Mouse (Mus musculus) MEL (cell line): ENCODE data around the gene Hps1. TPM values are rescaled to one million over a fixed set of nuclear protein-coding genes. Genes with fewer than 3 reads are reported as not detected.

ENCODE experiments used
- DNase-seq: peaks from one replicate; pipeline ENCODE4 v3.0.0; 2011; ENCODE audit warnings: low read depth, low spot score
- H3K27ac ChIP-seq: 2 replicates; pipeline ENCODE4 v1.5.1; 2012; ENCODE audit warnings: low read depth, mild to moderate bottlenecking, control low read depth, low read length, moderate library complexity; ENCODE audit not compliant: control insufficient read depth
- H3K27me3 ChIP-seq, 2 experiments: fragments of 150-350 bp in 1 of 2; sonication (generic) in 1 of 2; 2 replicates each; pipeline ENCODE4 v1.6.1; 2012; ENCODE audit warnings: low read length in 2 of 2, mild to moderate bottlenecking in 2 of 2, improper control_type of control experiment in 1 of 2, moderate library complexity in 1 of 2; ENCODE audit not compliant: insufficient read depth in 2 of 2, control insufficient read depth in 1 of 2
- H3K36me3 ChIP-seq, 2 experiments: 2 replicates each; pipeline ENCODE4 v1.6.1; 2012 to 2014; ENCODE audit warnings: low read length in 2 of 2, improper control_type of control experiment in 1 of 2, inconsistent platforms in 1 of 2, mild to moderate bottlenecking in 1 of 2; ENCODE audit not compliant: insufficient read depth in 2 of 2, control insufficient read depth in 1 of 2
- H3K4me1 ChIP-seq, 2 experiments: fragments of 150-350 bp in 1 of 2; sonication (generic) in 1 of 2; 2 replicates each; pipeline ENCODE4 v1.6.1; 2012; ENCODE audit warnings: low read length in 2 of 2, improper control_type of control experiment in 1 of 2, mild to moderate bottlenecking in 1 of 2; ENCODE audit not compliant: insufficient read depth in 2 of 2, control insufficient read depth in 1 of 2
- H3K4me3 ChIP-seq, 2 experiments: fragments of 150-350 bp in 1 of 2; sonication (generic) in 1 of 2; 2 replicates each; pipeline ENCODE4 v1.5.1; 2012; ENCODE audit warnings: low read depth in 2 of 2, low read length in 2 of 2, mild to moderate bottlenecking in 2 of 2, moderate library complexity in 2 of 2, control low read depth in 1 of 2, improper control_type of control experiment in 1 of 2; ENCODE audit not compliant: control insufficient read depth in 1 of 2, insufficient read depth in 1 of 2
- H3K79me2 ChIP-seq: 2 replicates; pipeline ENCODE4 v1.6.1; 2012; ENCODE audit warnings: mild to moderate bottlenecking, low read length, moderate library complexity; ENCODE audit not compliant: control insufficient read depth, poor library complexity, insufficient read depth
- H3K9ac ChIP-seq: 2 replicates; pipeline ENCODE4 v1.6.1; 2012; ENCODE audit warnings: low read depth, mild to moderate bottlenecking, control low read depth, low read length, moderate library complexity; ENCODE audit not compliant: control insufficient read depth, poor library complexity, severe bottlenecking
- H3K9me3 ChIP-seq: fragments of 150-350 bp; sonication (generic); replicated peaks from 2 replicates; pipeline ENCODE4 v1.6.1; 2012; ENCODE audit warnings: mild to moderate bottlenecking, low read length, improper control_type of control experiment, moderate library complexity; ENCODE audit not compliant: insufficient read depth
- CTCF ChIP-seq, 3 experiments: IDR thresholded peaks in 2 of 3; conservative IDR thresholded peaks in 1 of 3; 2 replicates each; pipeline ENCODE4 v1.5.1; 2011 to 2012; ENCODE audit warnings: low read length in 3 of 3, low read depth in 2 of 3, mild to moderate bottlenecking in 2 of 3, improper control_type of control experiment in 1 of 3, inconsistent platforms in 1 of 3, mixed read lengths in 1 of 3, moderate library complexity in 1 of 3; ENCODE audit not compliant: control insufficient read depth in 1 of 3, insufficient read depth in 1 of 3, poor library complexity in 1 of 3, severe bottlenecking in 1 of 3
- ELF1 ChIP-seq: IDR thresholded peaks from 2 replicates; pipeline ENCODE4 v1.6.1; 2014; ENCODE audit warnings: low read depth, mild to moderate bottlenecking, inconsistent platforms, low read length, improper control_type of control experiment, moderate library complexity
- EP300 ChIP-seq, 2 experiments: IDR thresholded peaks; 2 replicates each; pipeline ENCODE4 v1.6.1; 2011; ENCODE audit warnings: improper control_type of control experiment in 2 of 2, low read length in 2 of 2, low read depth in 1 of 2, mild to moderate bottlenecking in 1 of 2
- GABPA ChIP-seq: IDR thresholded peaks from 2 replicates; pipeline ENCODE4 v1.6.1; 2012; ENCODE audit warnings: low read depth, mild to moderate bottlenecking, inconsistent platforms, low read length, improper control_type of control experiment, moderate library complexity
- GATA1 ChIP-seq: IDR thresholded peaks from 2 replicates; pipeline ENCODE4 v1.6.1; 2011; ENCODE audit warnings: low read depth, low read length, improper control_type of control experiment
- HCFC1 ChIP-seq: IDR thresholded peaks from 2 replicates; pipeline ENCODE4 v1.6.1; 2012; ENCODE audit warnings: low read depth, mild to moderate bottlenecking, inconsistent platforms, low read length, improper control_type of control experiment, moderate library complexity
- MAFK ChIP-seq: IDR thresholded peaks from 2 replicates; pipeline ENCODE4 v1.6.1; 2011; ENCODE audit warnings: low read depth, mild to moderate bottlenecking, low read length, improper control_type of control experiment, borderline replicate concordance
- MAZ ChIP-seq: IDR thresholded peaks from 2 replicates; pipeline ENCODE4 v1.6.1; 2012; ENCODE audit warnings: low read depth, mild to moderate bottlenecking, inconsistent platforms, low read length, improper control_type of control experiment
- MEF2A ChIP-seq: IDR thresholded peaks from 2 replicates; pipeline ENCODE4 v1.6.1; 2014; ENCODE audit warnings: low read depth, mild to moderate bottlenecking, inconsistent platforms, low read length, improper control_type of control experiment; ENCODE audit not compliant: poor library complexity, insufficient replicate concordance, severe bottlenecking; ENCODE audit errors: extremely low read depth
- MYC ChIP-seq: IDR thresholded peaks from 2 replicates; pipeline ENCODE4 v1.6.1; 2011; ENCODE audit warnings: low read depth, mild to moderate bottlenecking, low read length, improper control_type of control experiment, moderate library complexity
- NELFE ChIP-seq: IDR thresholded peaks from 2 replicates; pipeline ENCODE4 v1.6.1; 2011; ENCODE audit warnings: low read depth, low read length, improper control_type of control experiment
- NRF1 ChIP-seq: IDR thresholded peaks from 2 replicates; pipeline ENCODE4 v1.6.1; 2014; ENCODE audit warnings: low read depth, mild to moderate bottlenecking, inconsistent platforms, low read length, improper control_type of control experiment, moderate library complexity; ENCODE audit not compliant: poor library complexity, insufficient read depth, severe bottlenecking
- POLR2A ChIP-seq, 2 experiments: IDR thresholded peaks; 2 replicates each; pipeline ENCODE4 v1.6.1; 2011 to 2012; ENCODE audit warnings: low read length in 2 of 2, mild to moderate bottlenecking in 2 of 2, control low read depth in 1 of 2, improper control_type of control experiment in 1 of 2, low read depth in 1 of 2, moderate library complexity in 1 of 2; ENCODE audit not compliant: control insufficient read depth in 1 of 2, insufficient read depth in 1 of 2, poor library complexity in 1 of 2
- POLR2AphosphoS5 ChIP-seq: IDR thresholded peaks from 2 replicates; pipeline ENCODE4 v1.6.1; 2012; ENCODE audit warnings: low read depth, borderline replicate concordance, mild to moderate bottlenecking, inconsistent platforms, low read length, moderate library complexity, mixed read lengths
- RAD21 ChIP-seq: IDR thresholded peaks from 2 replicates; pipeline ENCODE4 v1.6.1; 2011; ENCODE audit warnings: mild to moderate bottlenecking, low read depth, low read length, improper control_type of control experiment
- SIN3A ChIP-seq: IDR thresholded peaks from 2 replicates; pipeline ENCODE4 v1.6.1; 2012; ENCODE audit warnings: low read length, improper control_type of control experiment, inconsistent platforms
- SMC3 ChIP-seq: IDR thresholded peaks from 2 replicates; pipeline ENCODE4 v1.6.1; 2011; ENCODE audit warnings: low read depth, low read length, improper control_type of control experiment
- TAL1 ChIP-seq: IDR thresholded peaks from 2 replicates; pipeline ENCODE4 v1.6.1; 2012; ENCODE audit warnings: mild to moderate bottlenecking, inconsistent platforms, low read length, moderate library complexity, mixed read lengths
- TBP ChIP-seq: IDR thresholded peaks from 2 replicates; pipeline ENCODE4 v1.8.0; 2011; ENCODE audit warnings: low read depth, low read length, improper control_type of control experiment
- UBTF ChIP-seq: IDR thresholded peaks from 2 replicates; pipeline ENCODE4 v1.6.1; 2012; ENCODE audit warnings: low read depth, mild to moderate bottlenecking, inconsistent platforms, low read length, improper control_type of control experiment, moderate library complexity, borderline replicate concordance; ENCODE audit not compliant: insufficient read depth
- ZMIZ1 ChIP-seq: IDR thresholded peaks from 2 replicates; pipeline ENCODE4 v1.6.1; 2012; ENCODE audit warnings: low read depth, mild to moderate bottlenecking, inconsistent platforms, low read length, improper control_type of control experiment, moderate library complexity
- polyA plus RNA-seq, 2 experiments: library from polyadenylated mRNA; stranded (reverse) in 1 of 2; unstranded in 1 of 2; fragments of >175 nt in 1 of 2; fragments of >200 nt in 1 of 2; gene quantifications; 2 replicates each; pipeline versions ENCODE4 v1.2.1 to v1.2.4; 2012; ENCODE audit warnings: low replicate concordance in 2 of 2, low read depth in 1 of 2; ENCODE audit not compliant: insufficient read length in 2 of 2, insufficient read depth in 1 of 2, missing spikeins in 1 of 2
- total RNA-seq: library from RNA; depleted of rRNA; stranded (reverse); fragments of 300-350 nt; gene quantifications from 2 replicates; pipeline ENCODE4 v1.2.3, GENCODE M21; 2012

Gene Hps1
- total and polyA plus RNA-seq, 3 experiments, result 22.6 to 43.3 TPM; not detected in 1

- Histone ChIP-seq H3K27me3 (peaks cover 15 to 25% of the 10 kb centered on the region in 2 experiments), H3K9ac (no peak overlapping the region), H3K4me3 (no peak overlapping the region), H3K9me3 (no peaks in the 10 kb centered on the region), H3K79me2 (no peaks in the 10 kb centered on the region), H3K36me3 (no peaks in the 10 kb centered on the region), H3K4me1 (no peaks in the 10 kb centered on the region), H3K27ac (no peak overlapping the region)
- TF ChIP-seq POLR2AphosphoS5 (no peak), GATA1 (no peak), NELFE (no peak), MAZ (no peak), RAD21 (no peak), NRF1 (no peak), POLR2A (IDR thresholded peaks at IDR 0.05; ENCODE audit: control insufficient read depth in 1 of 2, insufficient read depth in 1 of 2, low read depth in 1 of 2, low read length in 2 of 2, poor library complexity in 1 of 2) (no peak), GABPA (no peak), HCFC1 (no peak), SMC3 (no peak), CTCF (IDR thresholded peaks at IDR 0.05 in 2 of 3, conservative IDR thresholded peaks at IDR 0.05 in 1 of 3; ENCODE audit: control insufficient read depth in 1 of 3, insufficient read depth in 1 of 3, low read depth in 2 of 3, low read length in 3 of 3, poor library complexity in 1 of 3, severe bottlenecking in 1 of 3) (no peak), MAFK (no peak), TBP (no peak), TAL1 (no peak), EP300 (IDR thresholded peaks at IDR 0.05; ENCODE audit: low read depth in 1 of 2, low read length in 2 of 2) (no peak), UBTF (no peak), ZMIZ1 (no peak), MEF2A (no peak), SIN3A (no peak)
- no peak for DNase-seq
Measured at GRCm38 (mm10) chr19:42722500-42722899, 57.3 kb downstream of the Hps1 start.

- H3K9ac ChIP-seq, result no peak overlapping the region
- H3K4me3 ChIP-seq, result no peak overlapping the region
- H3K27ac ChIP-seq, result no peak overlapping the region
- peaks cover 18 to 25% of the 10 kb centered on the region in 2 experiments for H3K27me3 ChIP-seq
- TF ChIP-seq ELF1 (no peak), MAFK (no peak), POLR2AphosphoS5 (no peak), MYC (no peak)
- no peaks in the 10 kb centered on the region for H3K36me3 ChIP-seq
- H3K4me1 ChIP-seq, result no peaks in the 10 kb centered on the region
- no peaks in the 10 kb centered on the region for H3K79me2 ChIP-seq
- DNase-seq, result no peak
- H3K9me3 ChIP-seq, result no peaks in the 10 kb centered on the region
Measured at GRCm38 (mm10) chr19:42718101-42718500, 61.7 kb downstream of the Hps1 start.
